Mouse (Mus musculus): ENCODE data around the gene Dct. TPM values are rescaled to one million over a fixed set of nuclear protein-coding genes. Genes with fewer than 3 reads are reported as not detected.

Gene Dct
- polyA plus RNA-seq, 1 experiment, result 0.13 TPM

- TF ChIP-seq POLR2A (IDR thresholded peaks at IDR 0.05; ENCODE audit: low read depth, low read length) (no peak), CTCF (IDR thresholded peaks at IDR 0.05; ENCODE audit: extremely low read depth, insufficient read length, insufficient replicate concordance, low read depth, low read length) (no peak)
- WGBS, result 87% methylated on average over 18 of the region's 18 CpGs
Observed at GRCm38 (mm10) chr14:118042066-118042762, 9.8 kb downstream of the Dct start.

GRCm38 (mm10) chr14:118040550-118041250 lies 11.3 kb downstream of the Dct start:
- no peaks in the 10 kb centered on the region for H3K4me1 ChIP-seq (ENCODE audit: control insufficient read depth, insufficient read depth, insufficient read length, low read length)
- H3K27ac ChIP-seq (ENCODE audit: insufficient read depth, low read depth, low read length), result no peak overlapping the region
- WGBS, result 89% methylated on average over 7 of the region's 7 CpGs
- H3K4me3 ChIP-seq (ENCODE audit: low read depth, low read length), result no peak overlapping the region
- no peaks in the 10 kb centered on the region for H3K36me3 ChIP-seq (ENCODE audit: control insufficient read depth, insufficient read depth, low read length)
- TF ChIP-seq POLR2A (IDR thresholded peaks at IDR 0.05; ENCODE audit: low read depth, low read length), result no peak
- TF ChIP-seq CTCF (IDR thresholded peaks at IDR 0.05; ENCODE audit: extremely low read depth, insufficient read length, insufficient replicate concordance, low read depth, low read length), result no peak
- H3K27me3 ChIP-seq (ENCODE audit: control insufficient read depth, insufficient read depth, low read length), result no peaks in the 10 kb centered on the region

More at GRCm38 (mm10) chr14:118042066-118042762, 9.8 kb downstream of the Dct start:
- Histone ChIP-seq H3K4me1 (ENCODE audit: control insufficient read depth, insufficient read depth, insufficient read length, low read length) (no peaks in the 10 kb centered on the region), H3K27ac (ENCODE audit: insufficient read depth, low read depth, low read length) (no peak overlapping the region), H3K36me3 (ENCODE audit: control insufficient read depth, insufficient read depth, low read length) (no peaks in the 10 kb centered on the region), H3K27me3 (ENCODE audit: control insufficient read depth, insufficient read depth, low read length) (no peaks in the 10 kb centered on the region), H3K4me3 (ENCODE audit: low read depth, low read length) (no peak overlapping the region)

- no peak overlapping the region for H3K27ac ChIP-seq (ENCODE audit: insufficient read depth, low read depth, low read length)
- 31% methylated on average over 3 of the region's 3 CpGs for WGBS
- H3K4me3 ChIP-seq (ENCODE audit: low read depth, low read length), result no peak overlapping the region
- no peaks in the 10 kb centered on the region for H3K4me1 ChIP-seq (ENCODE audit: control insufficient read depth, insufficient read depth, insufficient read length, low read length)
- H3K27me3 ChIP-seq (ENCODE audit: control insufficient read depth, insufficient read depth, low read length), result no peaks in the 10 kb centered on the region
- TF ChIP-seq CTCF (IDR thresholded peaks at IDR 0.05; ENCODE audit: extremely low read depth, insufficient read length, insufficient replicate concordance, low read depth, low read length) (no peak), POLR2A (IDR thresholded peaks at IDR 0.05; ENCODE audit: low read depth, low read length) (no peak)
- no peaks in the 10 kb centered on the region for H3K36me3 ChIP-seq (ENCODE audit: control insufficient read depth, insufficient read depth, low read length)
Observed at GRCm38 (mm10) chr14:118039074-118039473, 13.0 kb downstream of the Dct start.

DNA sequence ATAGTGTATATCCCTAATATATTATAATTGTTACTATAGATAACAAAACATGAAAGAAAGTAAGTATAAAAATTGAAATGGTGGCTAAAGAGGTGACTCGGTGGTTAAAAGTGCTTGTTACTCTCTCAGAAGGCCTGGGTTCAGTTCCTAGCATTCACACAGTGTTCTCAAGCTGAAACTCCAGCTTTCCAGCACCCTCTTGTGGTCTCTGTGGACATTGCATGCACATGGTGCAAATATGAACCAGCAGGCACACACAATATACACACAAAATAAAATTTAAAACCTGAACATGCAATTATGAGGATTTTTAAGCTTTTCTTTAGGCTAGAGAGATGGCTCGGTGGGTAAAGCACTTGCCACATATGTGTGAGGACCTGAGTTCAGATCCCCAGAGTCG lies 24.5 kb downstream of the Dct start:
- Histone ChIP-seq H3K27me3 (ENCODE audit: control insufficient read depth, insufficient read depth, low read length) (no peaks in the 10 kb centered on the region), H3K36me3 (ENCODE audit: control insufficient read depth, insufficient read depth, low read length) (no peaks in the 10 kb centered on the region), H3K4me1 (ENCODE audit: control insufficient read depth, insufficient read depth, insufficient read length, low read length) (no peaks in the 10 kb centered on the region), H3K4me3 (ENCODE audit: low read depth, low read length) (no peak overlapping the region), H3K27ac (ENCODE audit: insufficient read depth, low read depth, low read length) (no peak overlapping the region)
- TF ChIP-seq CTCF (IDR thresholded peaks at IDR 0.05; ENCODE audit: extremely low read depth, insufficient read length, insufficient replicate concordance, low read depth, low read length) (no peak), POLR2A (IDR thresholded peaks at IDR 0.05; ENCODE audit: low read depth, low read length) (no peak)
- 95% methylated on average over 3 of the region's 3 CpGs for WGBS

DNA sequence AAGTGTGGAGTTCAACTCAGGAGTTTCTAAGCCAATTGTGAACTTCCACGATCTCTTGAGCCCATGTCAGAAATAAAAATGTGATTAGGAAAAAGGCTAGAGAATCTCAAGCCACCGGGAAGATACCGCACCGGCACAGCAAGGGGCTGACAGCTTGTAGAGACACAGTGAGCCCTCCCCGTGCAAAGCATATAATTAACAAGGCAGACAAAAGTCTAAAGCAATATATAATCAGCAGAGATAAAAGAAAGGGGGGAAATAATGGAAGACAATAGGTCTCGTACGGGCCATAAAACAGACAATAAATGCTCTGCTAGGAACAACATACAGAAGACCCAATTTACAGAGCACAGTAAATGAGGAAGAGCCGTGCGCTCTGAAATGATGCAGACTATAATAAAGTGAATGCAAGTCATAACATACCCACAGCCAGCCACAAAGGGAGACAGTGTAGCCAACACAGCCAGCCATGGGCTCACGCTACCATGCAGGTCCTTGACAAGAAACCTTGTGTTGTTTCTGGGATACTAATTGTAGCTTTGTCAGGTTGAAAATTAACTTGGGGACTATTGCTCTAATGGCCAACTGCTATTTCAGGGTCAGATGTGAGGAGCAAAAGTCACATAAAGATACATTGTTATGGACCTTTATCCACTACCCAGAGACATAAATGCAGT lies 30.0 kb downstream of the Dct start:
- Histone ChIP-seq H3K27ac (ENCODE audit: insufficient read depth, low read depth, low read length) (no peak overlapping the region), H3K36me3 (ENCODE audit: control insufficient read depth, insufficient read depth, low read length) (no peaks in the 10 kb centered on the region), H3K27me3 (ENCODE audit: control insufficient read depth, insufficient read depth, low read length) (no peaks in the 10 kb centered on the region), H3K4me3 (ENCODE audit: low read depth, low read length) (no peak overlapping the region), H3K4me1 (ENCODE audit: control insufficient read depth, insufficient read depth, insufficient read length, low read length) (no peaks in the 10 kb centered on the region; the same call in 1 of the 2 replicates)
- TF ChIP-seq POLR2A (IDR thresholded peaks at IDR 0.05; ENCODE audit: low read depth, low read length) (no peak), CTCF (IDR thresholded peaks at IDR 0.05; ENCODE audit: extremely low read depth, insufficient read length, insufficient replicate concordance, low read depth, low read length) (no peak)
- 32% methylated on average over 10 of the region's 10 CpGs for WGBS

DNA sequence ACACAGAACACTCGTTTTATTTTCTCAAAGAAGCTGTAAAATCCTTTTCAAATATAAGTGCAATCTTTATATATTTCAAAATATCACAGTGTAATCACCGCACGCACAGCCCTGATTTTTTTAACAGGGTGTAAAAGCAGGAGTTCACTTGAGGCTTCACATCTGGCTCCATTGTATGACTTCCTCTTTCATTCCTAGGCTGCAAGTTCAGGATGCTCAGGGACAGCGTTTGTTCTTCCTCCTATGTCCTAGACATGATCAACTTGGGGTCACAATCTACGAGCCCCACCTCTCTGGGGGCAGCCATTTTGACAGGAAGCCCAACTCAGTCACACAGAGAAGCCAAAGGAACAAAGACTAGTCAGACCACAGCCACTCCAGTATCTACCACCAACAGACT lies 32.7 kb downstream of the Dct start:
- Histone ChIP-seq H3K4me3 (ENCODE audit: low read depth, low read length) (no peak overlapping the region), H3K27ac (ENCODE audit: insufficient read depth, low read depth, low read length) (no peak overlapping the region), H3K27me3 (ENCODE audit: control insufficient read depth, insufficient read depth, low read length) (no peaks in the 10 kb centered on the region), H3K36me3 (ENCODE audit: control insufficient read depth, insufficient read depth, low read length) (no peaks in the 10 kb centered on the region), H3K4me1 (ENCODE audit: control insufficient read depth, insufficient read depth, insufficient read length, low read length) (no peaks in the 10 kb centered on the region; the same call in 1 of the 2 replicates)
- no peak for TF ChIP-seq CTCF (IDR thresholded peaks at IDR 0.05; ENCODE audit: extremely low read depth, insufficient read length, insufficient replicate concordance, low read depth, low read length)
- no peak for TF ChIP-seq POLR2A (IDR thresholded peaks at IDR 0.05; ENCODE audit: low read depth, low read length)
- 70% methylated on average over 5 of the region's 5 CpGs for WGBS

DNA sequence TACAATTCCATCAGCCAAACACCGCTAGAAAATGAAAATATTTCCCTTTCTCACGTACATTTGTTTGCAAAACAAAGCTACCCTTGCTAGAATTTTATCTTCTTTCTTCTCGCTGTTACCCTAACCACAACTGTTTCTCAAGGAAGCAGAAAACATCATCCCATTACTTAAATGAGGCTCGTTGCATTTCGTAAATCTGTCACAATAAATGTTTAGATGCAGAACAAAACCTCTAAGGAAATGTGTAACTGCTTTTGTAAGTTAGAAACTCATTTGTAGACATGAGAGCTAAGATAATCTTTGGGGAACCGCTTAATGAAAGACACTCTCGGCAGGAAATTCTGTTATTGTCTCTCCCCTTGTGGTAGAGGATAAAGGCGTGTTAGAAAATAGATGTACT lies 38.8 kb downstream of the Dct start:
- no peak for TF ChIP-seq POLR2A (IDR thresholded peaks at IDR 0.05; ENCODE audit: low read depth, low read length)
- WGBS, result 83% methylated on average over 8 of the region's 8 CpGs
- Histone ChIP-seq H3K4me1 (ENCODE audit: control insufficient read depth, insufficient read depth, insufficient read length, low read length) (no peaks in the 10 kb centered on the region), H3K36me3 (ENCODE audit: control insufficient read depth, insufficient read depth, low read length) (no peaks in the 10 kb centered on the region), H3K27me3 (ENCODE audit: control insufficient read depth, insufficient read depth, low read length) (no peaks in the 10 kb centered on the region), H3K4me3 (ENCODE audit: low read depth, low read length) (no peak overlapping the region), H3K27ac (ENCODE audit: insufficient read depth, low read depth, low read length) (no peak overlapping the region)

Data from small intestine, adult 2 months (tissue).